Mouse (Mus musculus) forebrain, postnatal 0 days (tissue): ENCODE data around the gene Mrpl20. TPM values are rescaled to one million over a fixed set of nuclear protein-coding genes. Genes with fewer than 3 reads are reported as not detected.

ENCODE experiments used
- ATAC-seq: fragments of 200-750 bp; cut with Nextera tagmentation; 2 replicates; pipeline ENCODE4 v1.8.0; 2017; ENCODE audit warnings: mild to moderate bottlenecking, moderate library complexity
- DNase-seq: peaks from one replicate; pipeline ENCODE4 v3.0.0-alpha.2; 2015
- H3K27ac ChIP-seq: fragments of 300-500 bp; sonication (generic); 2 replicates; pipeline ENCODE4 v1.5.1; 2014; ENCODE audit warnings: low read depth, mild to moderate bottlenecking, antibody characterized with exemption, low read length, moderate library complexity, mixed read lengths
- H3K27me3 ChIP-seq: fragments of 300-500 bp; sonication (generic); 2 replicates; pipeline ENCODE4 v1.6.1; 2014; ENCODE audit warnings: mild to moderate bottlenecking, low read length, mixed read lengths; ENCODE audit not compliant: insufficient read depth
- H3K36me3 ChIP-seq: fragments of 300-500 bp; sonication (generic); 2 replicates; pipeline ENCODE4 v1.6.1; 2014; ENCODE audit warnings: mild to moderate bottlenecking, moderate library complexity; ENCODE audit not compliant: insufficient read depth
- H3K4me1 ChIP-seq: fragments of 300-500 bp; sonication (generic); 2 replicates; pipeline ENCODE4 v1.6.1; 2014; ENCODE audit warnings: antibody characterized with exemption; ENCODE audit not compliant: insufficient read depth
- H3K4me2 ChIP-seq: fragments of 300-500 bp; sonication (generic); 2 replicates; pipeline ENCODE4 v1.6.1; 2014; ENCODE audit warnings: low read depth, mild to moderate bottlenecking, moderate library complexity
- H3K4me3 ChIP-seq: fragments of 300-500 bp; sonication (generic); 2 replicates; pipeline ENCODE4 v1.5.1; 2014; ENCODE audit warnings: low read depth, low read length, mixed read lengths
- H3K9ac ChIP-seq: fragments of 300-500 bp; sonication (generic); 2 replicates; pipeline ENCODE4 v1.6.1; 2014; ENCODE audit warnings: mild to moderate bottlenecking
- H3K9me3 ChIP-seq: fragments of 300-500 bp; sonication (generic); 2 replicates; pipeline ENCODE4 v1.6.1; 2016; ENCODE audit warnings: low read length
- CTCF ChIP-seq: sonication (generic); IDR thresholded peaks from 2 replicates; pipeline ENCODE4 v1.5.1; 2016; ENCODE audit warnings: antibody characterized with exemption, control low read depth, low read depth
- WGBS: fragments of 180-500 bp; shearing (Covaris S2); extraction: QIAGEN DNeasy Blood & Tissue Kit; methylation state at CpG from one replicate; pipeline ENCODE4 v1.1.7; 2014; 5-methylcytosine and 5-hydroxymethylcytosine counted together
- polyA plus RNA-seq: library from polyadenylated mRNA; unstranded; fragments of >200 nt; fragmentation: Nextera tagmentation; extraction: Ambion mirVana; gene quantifications from 2 replicates; pipeline ENCODE4 v1.2.1, GENCODE M21; 2015
- total RNA-seq: library from RNA; depleted of rRNA; stranded (reverse); fragments of >200 nt; gene quantifications from 2 replicates; pipeline ENCODE4 v1.2.3, GENCODE M21; 2014

Mrpl20 gene
- total and polyA plus RNA-seq, 2 experiments from 2014 or later = 134 to 304 TPM

GRCm38 (mm10) chr4:155791240-155791933 is 11.3 kb upstream of the Mrpl20 start:
- H3K9ac ChIP-seq = no peak overlapping the region
- no peak for DNase-seq
- TF ChIP-seq CTCF = no peak
- no peaks in the 10 kb centered on the region for H3K36me3 ChIP-seq
- no peaks in the 10 kb centered on the region for H3K4me1 ChIP-seq
- no peak overlapping the region for H3K4me3 ChIP-seq
- H3K9me3 ChIP-seq = no peaks in the 10 kb centered on the region
- WGBS = 81% methylated on average over 24 of the region's 24 CpGs
- ATAC-seq = no peak
- no peaks in the 10 kb centered on the region for H3K27me3 ChIP-seq
- H3K4me2 ChIP-seq = no peak overlapping the region
- no peak overlapping the region for H3K27ac ChIP-seq

GRCm38 (mm10) chr4:155793730-155794129 is 8.9 kb upstream of the Mrpl20 start:
- H3K27ac ChIP-seq = no peak overlapping the region
- no peak for DNase-seq
- no peaks in the 10 kb centered on the region for H3K9me3 ChIP-seq
- TF ChIP-seq CTCF = no peak
- no peaks in the 10 kb centered on the region for H3K36me3 ChIP-seq
- H3K4me2 ChIP-seq = no peak overlapping the region
- no peaks in the 10 kb centered on the region for H3K27me3 ChIP-seq
- WGBS = 66% methylated on average over 2 of the region's 2 CpGs
- no peaks in the 10 kb centered on the region for H3K4me1 ChIP-seq
- ATAC-seq = no peak
- H3K4me3 ChIP-seq = no peak overlapping the region
- H3K9ac ChIP-seq = no peak overlapping the region

- no peak overlapping the region for H3K27ac ChIP-seq
- no peaks in the 10 kb centered on the region for H3K9me3 ChIP-seq
- WGBS = 91% methylated on average over 1 of the region's 1 CpGs
- peaks cover 11% of the 10 kb centered on the region for H3K4me1 ChIP-seq
- ATAC-seq (no peak), DNase-seq (no peak)
- H3K36me3 ChIP-seq = peaks cover 12% of the 10 kb centered on the region
- TF ChIP-seq CTCF = no peak
- H3K9ac ChIP-seq = no peak overlapping the region
- H3K27me3 ChIP-seq = no peaks in the 10 kb centered on the region; the same call in 1 of the 2 replicates
- no peak overlapping the region for H3K4me2 ChIP-seq
- no peak overlapping the region for H3K4me3 ChIP-seq
Measured at GRCm38 (mm10) chr4:155802075-155802474, 603 bp upstream of the Mrpl20 start.

GRCm38 (mm10) chr4:155803340-155804041 is 813 bp downstream of the Mrpl20 start:
- DNase-seq (peak; percentile 96), ATAC-seq (peak; percentile 99)
- no peaks in the 10 kb centered on the region; the same call in 1 of the 2 replicates for H3K27me3 ChIP-seq
- under 1% methylated on average over 58 of the region's 58 CpGs for WGBS
- H3K4me3 ChIP-seq = peak overlapping the region; percentile 83
- H3K9me3 ChIP-seq = no peaks in the 10 kb centered on the region
- H3K4me1 ChIP-seq = peaks cover 11% of the 10 kb centered on the region
- peak overlapping the region; percentile 87 for H3K9ac ChIP-seq
- peak overlapping the region; percentile 79 for H3K27ac ChIP-seq
- H3K36me3 ChIP-seq = peaks cover 25% of the 10 kb centered on the region
- H3K4me2 ChIP-seq = peak overlapping the region; percentile 58
- no peak; the same call in 1 of the 2 replicates for TF ChIP-seq CTCF

GRCm38 (mm10) chr4:155807841-155808240 is 5.2 kb downstream of the Mrpl20 start:
- ATAC-seq = no peak
- no peak for DNase-seq
- H3K36me3 ChIP-seq = peaks cover 47% of the 10 kb centered on the region
- no peaks in the 10 kb centered on the region for H3K9me3 ChIP-seq
- 96% methylated on average over 3 of the region's 3 CpGs for WGBS
- no peak overlapping the region for H3K27ac ChIP-seq
- no peak overlapping the region for H3K4me2 ChIP-seq
- peaks cover 8% of the 10 kb centered on the region for H3K4me1 ChIP-seq
- H3K9ac ChIP-seq = no peak overlapping the region
- no peak for TF ChIP-seq CTCF
- no peaks in the 10 kb centered on the region for H3K27me3 ChIP-seq
- H3K4me3 ChIP-seq = no peak overlapping the region

GRCm38 (mm10) chr4:155811929-155812664 is 9.4 kb downstream of the Mrpl20 start, which contains the start of gene Ccnl2:
Ccnl2 (plus strand) TSS chr4:155812489.
- WGBS = 3% methylated on average over 56 of the region's 60 CpGs
- ATAC-seq = peak; percentile 99
- H3K36me3 ChIP-seq = peaks cover 53% of the 10 kb centered on the region

More at GRCm38 (mm10) chr4:155811929-155812664, 9.4 kb downstream of the Mrpl20 start, which contains the start of gene Ccnl2:
- Histone ChIP-seq H3K27ac (peak within 1 kb of the TSS; percentile 90), H3K9ac (peak within 1 kb of the TSS; percentile 99), H3K4me1 (peaks cover 9% of the 10 kb centered on the region; the same call in 1 of the 2 replicates), H3K4me2 (peak within 1 kb of the TSS; percentile 73), H3K9me3 (no peaks in the 10 kb centered on the region), H3K27me3 (no peaks in the 10 kb centered on the region), H3K4me3 (peak within 1 kb of the TSS; percentile 99)
- TF ChIP-seq CTCF = peak; percentile 5; the same call in 1 of the 2 replicates
- peak; percentile 99 for DNase-seq
